Mouse (Mus musculus): Measurements from ENCODE around the gene Dpp4. TPM values are rescaled to one million over a fixed set of nuclear protein-coding genes. Genes with fewer than 3 reads are reported as not detected.

The Dpp4 gene
- polyA plus RNA-seq, 1 experiment from 2014 or later: 1.3 TPM

GRCm38 (mm10) chr2:62417233-62417632, 5.2 kb upstream of the Dpp4 start:
- Histone ChIP-seq H3K9ac (replicated peaks; ENCODE audit: low read depth, low read length) (no peak overlapping the region), H3K4me1 (replicated peaks; ENCODE audit: control insufficient read depth, insufficient read depth, low read length) (no peaks in the 10 kb centered on the region), H3K4me3 (replicated peaks; ENCODE audit: low read length) (no peak overlapping the region), H3K27ac (ENCODE audit: low read length) (no peak overlapping the region), H3K36me3 (ENCODE audit: control insufficient read depth, insufficient read depth) (no peaks in the 10 kb centered on the region), H3K4me2 (ENCODE audit: low read length) (no peak overlapping the region), H3K27me3 (replicated peaks; ENCODE audit: control insufficient read depth, insufficient read depth, low read length) (no peaks in the 10 kb centered on the region), H3K9me3 (ENCODE audit: control insufficient read depth, low read length) (no peaks in the 10 kb centered on the region)
- WGBS: 88% methylated on average over 1 of the region's 1 CpGs
- ATAC-seq: no peak

GRCm38 (mm10) chr2:62411211-62412080, 585 bp downstream of the Dpp4 start:
- Histone ChIP-seq H3K9ac (replicated peaks; ENCODE audit: low read depth, low read length) (peak overlapping the region; percentile 35), H3K4me2 (ENCODE audit: low read length) (peak overlapping the region; percentile 75), H3K9me3 (ENCODE audit: control insufficient read depth, low read length) (no peaks in the 10 kb centered on the region), H3K4me1 (replicated peaks; ENCODE audit: control insufficient read depth, insufficient read depth, low read length) (peaks cover 6% of the 10 kb centered on the region; the same call in 1 of the 2 replicates), H3K4me3 (replicated peaks; ENCODE audit: low read length) (peak overlapping the region; percentile 41), H3K27me3 (replicated peaks; ENCODE audit: control insufficient read depth, insufficient read depth, low read length) (0 out of 2 replicates have a peak, but pooled peaks cover 2% of the 10 kb centered on the region), H3K36me3 (ENCODE audit: control insufficient read depth, insufficient read depth) (no peaks in the 10 kb centered on the region), H3K27ac (ENCODE audit: low read length) (no peak overlapping the region)
- WGBS: 6% methylated on average over 47 of the region's 47 CpGs
- ATAC-seq: peak; percentile 70

- Histone ChIP-seq H3K27ac (ENCODE audit: low read length) (no peak overlapping the region), H3K27me3 (replicated peaks; ENCODE audit: control insufficient read depth, insufficient read depth, low read length) (0 out of 2 replicates have a peak, but pooled peaks cover 2% of the 10 kb centered on the region), H3K36me3 (ENCODE audit: control insufficient read depth, insufficient read depth) (no peaks in the 10 kb centered on the region), H3K4me1 (replicated peaks; ENCODE audit: control insufficient read depth, insufficient read depth, low read length) (peaks cover 6% of the 10 kb centered on the region; the same call in 1 of the 2 replicates), H3K4me3 (replicated peaks; ENCODE audit: low read length) (no peak overlapping the region), H3K9me3 (ENCODE audit: control insufficient read depth, low read length) (no peaks in the 10 kb centered on the region), H3K9ac (replicated peaks; ENCODE audit: low read depth, low read length) (no peak overlapping the region), H3K4me2 (ENCODE audit: low read length) (no peak overlapping the region)
- 34% methylated on average over 4 of the region's 4 CpGs for WGBS
- no peak for ATAC-seq
Observed at GRCm38 (mm10) chr2:62408701-62409201, 3.3 kb downstream of the Dpp4 start.

GRCm38 (mm10) chr2:62408216-62408615, 3.8 kb downstream of the Dpp4 start:
- ATAC-seq: no peak
- no peak overlapping the region for H3K4me3 ChIP-seq (replicated peaks; ENCODE audit: low read length)
- no peaks in the 10 kb centered on the region for H3K9me3 ChIP-seq (ENCODE audit: control insufficient read depth, low read length)
- no peaks in the 10 kb centered on the region for H3K36me3 ChIP-seq (ENCODE audit: control insufficient read depth, insufficient read depth)
- 0 out of 2 replicates have a peak, but pooled peaks cover 2% of the 10 kb centered on the region for H3K27me3 ChIP-seq (replicated peaks; ENCODE audit: control insufficient read depth, insufficient read depth, low read length)
- no peak overlapping the region for H3K9ac ChIP-seq (replicated peaks; ENCODE audit: low read depth, low read length)
- 94% methylated on average over 5 of the region's 5 CpGs for WGBS
- peaks cover 6% of the 10 kb centered on the region; the same call in 1 of the 2 replicates for H3K4me1 ChIP-seq (replicated peaks; ENCODE audit: control insufficient read depth, insufficient read depth, low read length)
- H3K27ac ChIP-seq (ENCODE audit: low read length): no peak overlapping the region
- no peak overlapping the region for H3K4me2 ChIP-seq (ENCODE audit: low read length)

GRCm38 (mm10) chr2:62403556-62404135, 8.4 kb downstream of the Dpp4 start:
- H3K9ac ChIP-seq (replicated peaks; ENCODE audit: low read depth, low read length): no peak overlapping the region
- WGBS: 85% methylated on average over 5 of the region's 5 CpGs
- H3K4me2 ChIP-seq (ENCODE audit: low read length): no peak overlapping the region
- no peaks in the 10 kb centered on the region for H3K36me3 ChIP-seq (ENCODE audit: control insufficient read depth, insufficient read depth)
- no peak overlapping the region for H3K4me3 ChIP-seq (replicated peaks; ENCODE audit: low read length)
- H3K4me1 ChIP-seq (replicated peaks; ENCODE audit: control insufficient read depth, insufficient read depth, low read length): no peaks in the 10 kb centered on the region
- no peaks in the 10 kb centered on the region for H3K9me3 ChIP-seq (ENCODE audit: control insufficient read depth, low read length)
- no peak overlapping the region for H3K27ac ChIP-seq (ENCODE audit: low read length)
- no peak for ATAC-seq
- no peaks in the 10 kb centered on the region for H3K27me3 ChIP-seq (replicated peaks; ENCODE audit: control insufficient read depth, insufficient read depth, low read length)

- Histone ChIP-seq H3K9ac (replicated peaks; ENCODE audit: low read depth, low read length) (no peak overlapping the region), H3K27ac (ENCODE audit: low read length) (no peak overlapping the region), H3K4me2 (ENCODE audit: low read length) (no peak overlapping the region), H3K27me3 (replicated peaks; ENCODE audit: control insufficient read depth, insufficient read depth, low read length) (no peaks in the 10 kb centered on the region), H3K4me1 (replicated peaks; ENCODE audit: control insufficient read depth, insufficient read depth, low read length) (no peaks in the 10 kb centered on the region), H3K4me3 (replicated peaks; ENCODE audit: low read length) (no peak overlapping the region), H3K36me3 (ENCODE audit: control insufficient read depth, insufficient read depth) (no peaks in the 10 kb centered on the region), H3K9me3 (ENCODE audit: control insufficient read depth, low read length) (no peaks in the 10 kb centered on the region)
- WGBS: 88% methylated on average over 6 of the region's 6 CpGs
- no peak for ATAC-seq
Observed at GRCm38 (mm10) chr2:62401011-62401410, 11.0 kb downstream of the Dpp4 start.

GRCm38 (mm10) chr2:62399832-62400231, 12.2 kb downstream of the Dpp4 start:
- Histone ChIP-seq H3K27ac (ENCODE audit: low read length) (no peak overlapping the region), H3K27me3 (replicated peaks; ENCODE audit: control insufficient read depth, insufficient read depth, low read length) (no peaks in the 10 kb centered on the region), H3K4me3 (replicated peaks; ENCODE audit: low read length) (no peak overlapping the region), H3K4me1 (replicated peaks; ENCODE audit: control insufficient read depth, insufficient read depth, low read length) (no peaks in the 10 kb centered on the region), H3K4me2 (ENCODE audit: low read length) (no peak overlapping the region), H3K9me3 (ENCODE audit: control insufficient read depth, low read length) (no peaks in the 10 kb centered on the region), H3K36me3 (ENCODE audit: control insufficient read depth, insufficient read depth) (no peaks in the 10 kb centered on the region), H3K9ac (replicated peaks; ENCODE audit: low read depth, low read length) (no peak overlapping the region)
- ATAC-seq: no peak
- 97% methylated on average over 2 of the region's 2 CpGs for WGBS

GRCm38 (mm10) chr2:62399361-62399760, 12.7 kb downstream of the Dpp4 start:
- H3K9me3 ChIP-seq (ENCODE audit: control insufficient read depth, low read length): no peaks in the 10 kb centered on the region

GRCm38 (mm10) chr2:62398115-62398875, 13.7 kb downstream of the Dpp4 start:
- Histone ChIP-seq H3K9ac (replicated peaks; ENCODE audit: low read depth, low read length) (no peak overlapping the region), H3K4me2 (ENCODE audit: low read length) (no peak overlapping the region), H3K27ac (ENCODE audit: low read length) (no peak overlapping the region), H3K27me3 (replicated peaks; ENCODE audit: control insufficient read depth, insufficient read depth, low read length) (no peaks in the 10 kb centered on the region), H3K4me1 (replicated peaks; ENCODE audit: control insufficient read depth, insufficient read depth, low read length) (no peaks in the 10 kb centered on the region), H3K9me3 (ENCODE audit: control insufficient read depth, low read length) (no peaks in the 10 kb centered on the region), H3K36me3 (ENCODE audit: control insufficient read depth, insufficient read depth) (no peaks in the 10 kb centered on the region), H3K4me3 (replicated peaks; ENCODE audit: low read length) (no peak overlapping the region)
- 81% methylated on average over 2 of the region's 2 CpGs for WGBS
- ATAC-seq: no peak

More at GRCm38 (mm10) chr2:62399361-62399760, 12.7 kb downstream of the Dpp4 start:
- Histone ChIP-seq H3K4me2 (ENCODE audit: low read length) (no peak overlapping the region), H3K27me3 (replicated peaks; ENCODE audit: control insufficient read depth, insufficient read depth, low read length) (no peaks in the 10 kb centered on the region), H3K27ac (ENCODE audit: low read length) (no peak overlapping the region), H3K36me3 (ENCODE audit: control insufficient read depth, insufficient read depth) (no peaks in the 10 kb centered on the region), H3K9ac (replicated peaks; ENCODE audit: low read depth, low read length) (no peak overlapping the region), H3K4me3 (replicated peaks; ENCODE audit: low read length) (no peak overlapping the region), H3K4me1 (replicated peaks; ENCODE audit: control insufficient read depth, insufficient read depth, low read length) (no peaks in the 10 kb centered on the region)
- ATAC-seq: no peak
- WGBS: 82% methylated on average over 8 of the region's 8 CpGs
